Mouse (Mus musculus) midbrain, embryonic 10.5 days (tissue): ENCODE data around the gene Sv2a. TPM values are rescaled to one million over a fixed set of nuclear protein-coding genes. Genes with fewer than 3 reads are reported as not detected.
"Not testable (repeated sequence)": the region's sequence is repeated elsewhere in the genome, so short reads cannot be mapped to it uniquely, and the experiment has no call there.

Experiments used
- DNase-seq: peaks from one replicate; pipeline ENCODE4 v3.0.0-alpha.2; 2017; ENCODE audit warnings: low spot score
- H3K27ac ChIP-seq: fragments of 300-500 bp; sonication (generic); replicated peaks from 2 replicates; pipeline ENCODE4 v1.5.1; 2016; ENCODE audit warnings: mild to moderate bottlenecking
- H3K27me3 ChIP-seq: fragments of 300-500 bp; sonication (generic); 2 replicates; pipeline ENCODE4 v1.6.1; 2016; ENCODE audit warnings: low read depth, mild to moderate bottlenecking; ENCODE audit not compliant: poor library complexity, severe bottlenecking
- H3K36me3 ChIP-seq: fragments of 300-500 bp; sonication (generic); 2 replicates; pipeline ENCODE4 v1.6.1; 2016; ENCODE audit warnings: mild to moderate bottlenecking, moderate library complexity
- H3K4me1 ChIP-seq: fragments of 300-500 bp; sonication (generic); 2 replicates; pipeline ENCODE4 v1.6.1; 2016
- H3K4me3 ChIP-seq: fragments of 300-500 bp; sonication (generic); 2 replicates; pipeline ENCODE4 v1.5.1; 2016; ENCODE audit warnings: mild to moderate bottlenecking, moderate library complexity
- H3K9me3 ChIP-seq: fragments of 300-500 bp; sonication (generic); replicated peaks from 2 replicates; pipeline ENCODE4 v1.6.1; 2016; ENCODE audit warnings: mild to moderate bottlenecking
- WGBS: fragments of 180-500 bp; shearing (Covaris S2); methylation state at CpG from one replicate; pipeline ENCODE4 v1.1.7; 2016; 5-methylcytosine and 5-hydroxymethylcytosine counted together
- polyA plus RNA-seq: library from polyadenylated mRNA; unstranded; fragments of >200 nt; fragmentation: Nextera tagmentation; extraction: Ambion mirVana; gene quantifications from 2 replicates; pipeline ENCODE4 v1.2.1, GENCODE M21; 2016

Gene Sv2a
- polyA plus RNA-seq, 1 experiment from 2014 or later: 3.1 TPM

- no peak for DNase-seq
- Histone ChIP-seq H3K4me3 (no peak overlapping the region), H3K27me3 (no peaks in the 10 kb centered on the region)
Measured at GRCm38 (mm10) chr3:96228828-96229227, 47.9 kb downstream of the Sv2a start.

DNA sequence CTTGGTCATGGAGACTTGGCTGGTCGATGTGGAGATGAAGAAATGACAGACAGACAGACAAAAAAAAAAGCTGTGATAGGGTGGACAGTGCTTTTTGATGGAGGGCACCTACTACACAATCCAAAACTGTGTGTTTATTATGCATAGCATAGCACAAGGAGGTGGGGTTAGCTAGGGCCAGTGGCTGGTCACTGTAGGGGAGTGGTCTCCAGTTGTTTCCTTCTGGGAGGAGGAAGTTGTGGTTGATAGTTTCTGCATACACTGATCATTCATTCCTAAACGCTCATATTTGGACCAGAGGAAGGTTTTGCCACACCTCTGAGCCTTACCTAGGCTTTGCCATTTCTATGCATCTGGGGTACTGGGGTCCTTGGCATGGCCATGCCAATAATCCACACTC, 49.5 kb downstream of the Sv2a start:
- 90% methylated on average over 2 of the region's 2 CpGs for WGBS
- no peaks in the 10 kb centered on the region for H3K36me3 ChIP-seq
- no peak overlapping the region for H3K4me3 ChIP-seq
- H3K9me3 ChIP-seq: no peaks in the 10 kb centered on the region
- H3K27me3 ChIP-seq: no peaks in the 10 kb centered on the region
- peaks cover 19% of the 10 kb centered on the region for H3K4me1 ChIP-seq
- no peak overlapping the region for H3K27ac ChIP-seq
- no peak for DNase-seq

More at GRCm38 (mm10) chr3:96228828-96229227, 47.9 kb downstream of the Sv2a start:
- no peak overlapping the region for H3K27ac ChIP-seq
- H3K36me3 ChIP-seq: no peaks in the 10 kb centered on the region
- H3K9me3 ChIP-seq: no peaks in the 10 kb centered on the region
- 77% methylated on average over 2 of the region's 2 CpGs for WGBS
- H3K4me1 ChIP-seq: peaks cover 35% of the 10 kb centered on the region

GRCm38 (mm10) chr3:96230910-96231757, 50.2 kb downstream of the Sv2a start:
- no peaks in the 10 kb centered on the region for H3K9me3 ChIP-seq
- H3K27me3 ChIP-seq: no peaks in the 10 kb centered on the region
- no peak overlapping the region for H3K4me3 ChIP-seq
- 84% methylated on average over 4 of the region's 4 CpGs for WGBS
- H3K4me1 ChIP-seq: peaks cover 12% of the 10 kb centered on the region
- no peak for DNase-seq
- H3K27ac ChIP-seq: no peak overlapping the region
- H3K36me3 ChIP-seq: no peaks in the 10 kb centered on the region

- DNase-seq: no peak
- Histone ChIP-seq H3K36me3 (no peaks in the 10 kb centered on the region), H3K9me3 (no peaks in the 10 kb centered on the region), H3K4me1 (peaks cover 7% of the 10 kb centered on the region), H3K27ac (no peak overlapping the region), H3K27me3 (no peaks in the 10 kb centered on the region), H3K4me3 (no peak overlapping the region)
- WGBS: 71% methylated on average over 2 of the region's 2 CpGs
Measured at GRCm38 (mm10) chr3:96231758-96232120, 50.8 kb downstream of the Sv2a start.

- DNase-seq: no peak
- Histone ChIP-seq H3K27ac (no peak overlapping the region), H3K4me1 (peaks cover 15% of the 10 kb centered on the region), H3K4me3 (no peak overlapping the region), H3K36me3 (no peaks in the 10 kb centered on the region), H3K9me3 (no peaks in the 10 kb centered on the region), H3K27me3 (no peaks in the 10 kb centered on the region)
- 88% methylated on average over 2 of the region's 2 CpGs for WGBS
Measured at GRCm38 (mm10) chr3:96234914-96235313, 54.0 kb downstream of the Sv2a start.

- no peaks in the 10 kb centered on the region for H3K9me3 ChIP-seq
- DNase-seq: no peak
- H3K4me1 ChIP-seq: peaks cover 20% of the 10 kb centered on the region
- H3K4me3 ChIP-seq: 0 out of 2 replicates have a peak overlapping the region, but pooled peaks have one; percentile 8
- WGBS: 73% methylated on average over 3 of the region's 3 CpGs
- H3K36me3 ChIP-seq: no peaks in the 10 kb centered on the region
- no peak overlapping the region for H3K27ac ChIP-seq
- H3K27me3 ChIP-seq: no peaks in the 10 kb centered on the region
Measured at GRCm38 (mm10) chr3:96235836-96236235, 54.9 kb downstream of the Sv2a start.

- Histone ChIP-seq H3K4me3 (peak overlapping the region; percentile 65), H3K4me1 (peaks cover 23% of the 10 kb centered on the region), H3K9me3 (no peaks in the 10 kb centered on the region), H3K27me3 (no peaks in the 10 kb centered on the region), H3K27ac (peak overlapping the region; percentile 93), H3K36me3 (no peaks in the 10 kb centered on the region)
- no peak for DNase-seq
- WGBS: 83% methylated on average over 4 of the region's 4 CpGs
Measured at GRCm38 (mm10) chr3:96236834-96237334, 55.9 kb downstream of the Sv2a start.

GRCm38 (mm10) chr3:96237335-96237903, 56.5 kb downstream of the Sv2a start:
- Histone ChIP-seq H3K36me3 (no peaks in the 10 kb centered on the region), H3K4me1 (peaks cover 23% of the 10 kb centered on the region), H3K9me3 (no peaks in the 10 kb centered on the region), H3K27me3 (no peaks in the 10 kb centered on the region), H3K4me3 (peak overlapping the region; percentile 65), H3K27ac (peak overlapping the region; percentile 93)
- 32% methylated on average over 7 of the region's 7 CpGs for WGBS
- peak; percentile 52 for DNase-seq

DNA sequence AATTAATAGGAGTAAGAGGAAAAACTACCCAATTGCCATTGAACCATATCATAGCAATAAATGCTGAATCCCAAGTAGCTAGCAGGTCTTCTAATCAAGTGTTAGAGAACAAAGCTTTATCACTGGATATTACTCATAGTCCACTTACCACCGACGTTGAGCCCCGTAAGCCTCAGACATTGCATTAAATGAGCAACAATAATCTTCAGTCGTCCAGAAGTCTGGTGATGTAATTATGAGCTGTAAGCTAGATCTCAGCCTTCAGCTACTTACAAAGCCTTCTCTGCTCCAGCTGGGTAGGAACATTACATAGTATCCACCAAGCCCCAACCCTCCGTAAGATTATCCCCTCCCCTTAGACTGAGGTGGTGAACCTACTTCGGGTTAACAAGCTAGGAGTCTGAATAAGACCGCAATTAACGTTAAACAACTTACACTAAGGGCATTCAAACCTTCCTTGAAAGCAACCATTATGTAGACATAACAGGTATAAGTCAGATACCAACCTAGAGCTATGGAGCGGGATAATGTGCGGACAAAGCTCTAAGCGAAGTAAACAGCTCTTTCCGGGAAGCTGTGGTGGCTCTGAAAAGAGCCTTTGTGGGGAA, 57.1 kb downstream of the Sv2a start:
- H3K9me3 ChIP-seq: no peaks in the 10 kb centered on the region
- peak; percentile 38 for DNase-seq
- peak overlapping the region; percentile 65 for H3K4me3 ChIP-seq
- no peaks in the 10 kb centered on the region for H3K36me3 ChIP-seq
- H3K27me3 ChIP-seq: no peaks in the 10 kb centered on the region
- peaks cover 23% of the 10 kb centered on the region for H3K4me1 ChIP-seq
- 1% methylated on average over 12 of the region's 12 CpGs for WGBS
- peak overlapping the region; percentile 93 for H3K27ac ChIP-seq

- DNase-seq, H3K27me3 ChIP-seq, H3K36me3 ChIP-seq, H3K9me3 ChIP-seq: not testable (repeated sequence)
- peaks cover 30% of the 10 kb centered on the region for H3K4me1 ChIP-seq
- whole genome bisulfite sequencing: under 1% methylated on average over 17 of the region's 68 CpGs
- H3K4me3 ChIP-seq: peak within 1 kb of the TSS; percentile 65
- H3K27ac ChIP-seq: peak within 1 kb of the TSS; percentile 93
Measured at GRCm38 (mm10) chr3:96238954-96239793, 58.2 kb downstream of the Sv2a start, which contains the start of gene Hist2h3c2. Gene Hist2h3c2, minus strand, starts transcription at chr3:96239127.

DNA sequence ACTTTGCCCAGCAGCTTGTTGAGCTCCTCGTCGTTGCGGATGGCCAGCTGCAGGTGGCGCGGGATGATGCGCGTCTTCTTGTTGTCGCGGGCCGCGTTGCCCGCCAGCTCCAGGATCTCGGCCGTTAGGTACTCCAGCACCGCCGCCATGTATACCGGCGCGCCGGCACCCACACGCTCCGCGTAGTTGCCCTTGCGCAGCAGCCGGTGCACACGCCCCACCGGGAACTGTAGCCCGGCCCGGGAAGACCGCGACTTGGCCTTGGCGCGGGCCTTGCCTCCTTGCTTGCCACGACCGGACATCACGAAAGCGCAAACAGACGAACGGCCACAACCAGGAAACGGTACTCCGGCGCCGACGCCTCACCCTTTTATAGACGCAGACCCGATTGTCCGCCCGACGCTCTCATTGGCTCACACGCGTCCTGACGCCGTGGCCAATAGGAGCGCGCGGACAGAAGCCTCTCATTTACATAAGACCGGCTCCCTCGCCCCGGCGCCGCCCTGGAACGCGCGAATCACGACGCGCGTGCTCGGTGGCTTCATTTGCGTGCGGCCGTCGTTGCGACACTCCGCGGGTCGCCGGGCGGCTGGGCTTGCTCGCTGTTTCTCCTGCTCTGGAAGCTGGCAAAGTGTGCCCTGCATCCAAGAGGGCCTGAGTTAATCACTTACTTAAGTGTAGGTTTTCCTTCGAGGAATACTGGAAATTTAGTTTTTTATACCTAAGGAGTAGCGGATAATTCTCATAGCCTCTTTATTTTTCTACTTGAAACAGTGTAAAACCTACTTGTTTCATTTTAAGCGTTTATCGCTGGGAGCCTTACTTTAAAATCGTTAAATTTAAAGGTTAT, 59.2 kb downstream of the Sv2a start, which contains the start of gene Hist2h2aa2:
Gene Hist2h2aa2 (minus strand): TSS at position 328 of the 850 bp plus-strand sequence.
- WGBS: 4% methylated on average over 44 of the region's 85 CpGs
- Histone ChIP-seq H3K4me3 (peak within 1 kb of the TSS; percentile 48), H3K4me1 (peaks cover 39% of the 10 kb centered on the region), H3K27ac (peak within 1 kb of the TSS; percentile 98)
- H3K27me3 ChIP-seq, H3K36me3 ChIP-seq, H3K9me3 ChIP-seq: not testable (repeated sequence)
- DNase-seq: peak; percentile 77
